Mouse (Mus musculus): ENCODE data around the gene Nme7.
A peak's percentile ranks its signal among the peaks of the same experiment; 100 is the strongest.

GRCm38 (mm10) chr1:164275455-164275954 lies 28.4 kb upstream of the Nme7 start, which contains the start of gene Ccdc181:
- TF ChIP-seq CTCF (IDR thresholded peaks at IDR 0.05; ENCODE audit: low read depth) (peak; percentile 25; the same call in 1 of the 2 replicates), EP300 (optimal IDR thresholded peaks at IDR 0.05) (no peak)
